Mouse (Mus musculus): ENCODE data around the gene Gm26620. TPM values are rescaled to one million over a fixed set of nuclear protein-coding genes. Genes with fewer than 3 reads are reported as not detected.

The Gm26620 gene
- not detected for polyA plus RNA-seq (2017; shearing (Covaris generic))

GRCm38 (mm10) chr1:170884978-170885561 is at the start of gene Gm26620, which contains the start of gene Dusp12:
Gene Gm26620 (plus strand): TSS chr1:170885065.
Gene Dusp12 (minus strand): TSS chr1:170885540.

GRCm38 (mm10) chr1:170867691-170868105 is 17.2 kb upstream of the Gm26620 start, which contains the start of gene Atf6:
Gene Atf6 (minus strand): TSS chr1:170867771.

GRCm38 (mm10) chr1:170912891-170913615 is 28.2 kb downstream of the Gm26620 start, which contains the start of gene Fcrlb:
Gene Fcrlb (minus strand): TSS chr1:170912941.

GRCm38 (mm10) chr1:170927378-170927777 is 42.5 kb downstream of the Gm26620 start, which contains the start of gene Fcrla:
Gene Fcrla (minus strand): TSS chr1:170927583.

Other genes with a start within 250 kb of the Gm26620 start
- not detected for gene Olfml2b, start 240.5 kb upstream of the Gm26620 start, polyA plus RNA-seq (2017; shearing (Covaris generic))
- 10 to 100 TPM in 1 of 2 experiments, 1 to 10 TPM in 1; 8.7 to 12.1 TPM for gene Atf6, start 17.3 kb upstream of the Gm26620 start, polyA plus RNA-seq (2017; shearing (Covaris generic))
- 10 to 100 TPM; 24.2 to 31.6 TPM for gene Dusp12, start 475 bp downstream of the Gm26620 start, polyA plus RNA-seq (2017; shearing (Covaris generic))
- gene Fcrlb, start 27.9 kb downstream of the Gm26620 start, polyA plus RNA-seq (2017; shearing (Covaris generic)), result under 1 TPM in 1 of 2 experiments, not detected in 1; 0.49 TPM
- 1 to 10 TPM in 1 of 2 experiments, under 1 TPM in 1; 0.49 to 1.1 TPM for gene Fcrla, start 42.5 kb downstream of the Gm26620 start, polyA plus RNA-seq (2017; shearing (Covaris generic))
- gene Fcgr2b, start 91.5 kb downstream of the Gm26620 start, polyA plus RNA-seq (2017; shearing (Covaris generic)), result 10 to 100 TPM in 1 of 2 experiments, under 1 TPM in 1; 0.27 to 11.4 TPM
- 1 to 10 TPM in 1 of 2 experiments, under 1 TPM in 1; 0.60 to 5.1 TPM for gene Fcgr4, start 133.9 kb downstream of the Gm26620 start, polyA plus RNA-seq (2017; shearing (Covaris generic))
- 10 to 100 TPM in 1 of 2 experiments, 1 to 10 TPM in 1; 2.9 to 14.3 TPM for gene Fcgr3, start 179.9 kb downstream of the Gm26620 start, polyA plus RNA-seq (2017; shearing (Covaris generic))
- gene Cfap126, start 228.9 kb downstream of the Gm26620 start, polyA plus RNA-seq (2017; shearing (Covaris generic)), result under 1 TPM; 0.44 to 0.68 TPM

All from activated CD4-positive, CD25-positive, alpha-beta regulatory T cell (primary cell).